Mouse (Mus musculus) liver, embryonic 14.5 days (tissue): ENCODE data around the gene Kif5c.

Experiments
- CTCF ChIP-seq: IDR thresholded peaks from 2 replicates; pipeline ENCODE4 v1.5.1; 2016; ENCODE audit warnings: antibody characterized with exemption, low read depth, control low read depth
- EP300 ChIP-seq: IDR thresholded peaks from 2 replicates; pipeline ENCODE4 v1.6.1; 2016; ENCODE audit warnings: antibody characterized with exemption, low read depth

DNA sequence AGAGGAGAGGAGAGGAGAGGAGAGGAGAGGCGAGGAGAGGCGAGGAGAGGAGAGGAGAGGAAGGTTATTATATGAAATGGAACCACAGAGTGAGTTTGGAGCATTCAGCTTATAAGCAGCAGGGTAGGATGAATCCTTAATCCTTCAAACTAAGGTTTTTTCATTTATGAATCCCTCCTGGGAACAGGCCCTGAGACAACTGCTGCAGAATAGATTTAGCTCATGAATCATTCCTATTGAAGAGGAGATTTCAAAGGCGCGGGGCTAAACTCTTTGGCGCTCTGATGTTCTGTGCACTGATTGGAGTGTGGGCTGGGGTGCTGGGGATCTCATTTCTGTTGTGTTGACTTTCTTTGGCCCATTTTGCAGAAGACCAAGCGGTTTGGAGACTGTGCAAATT is 63.7 kb downstream of the Kif5c start:
- TF ChIP-seq CTCF (no peak), EP300 (no peak)
